Mouse (Mus musculus) lung, embryonic 14.5 days (tissue): ENCODE results near the gene Acss3. TPM values are rescaled to one million over a fixed set of nuclear protein-coding genes. Genes with fewer than 3 reads are reported as not detected.

Experiments used
- ATAC-seq: fragments of 200-750 bp; cut with Nextera tagmentation; 2 replicates; pipeline ENCODE4 v1.8.0; 2017; ENCODE audit warnings: mild to moderate bottlenecking, moderate TSS enrichment, moderate library complexity; ENCODE audit not compliant: insufficient read depth
- DNase-seq: peaks from one replicate; pipeline ENCODE4 v3.0.0-alpha.2; 2015
- H3K27ac ChIP-seq: fragments of 300-500 bp; sonication (generic); 2 replicates; pipeline ENCODE4 v1.5.1; 2014; ENCODE audit warnings: low read depth, mild to moderate bottlenecking, moderate library complexity
- H3K27me3 ChIP-seq: fragments of 300-500 bp; sonication (generic); 2 replicates; pipeline ENCODE4 v1.6.1; 2014; ENCODE audit warnings: low read length, control low read depth; ENCODE audit not compliant: insufficient read depth
- H3K36me3 ChIP-seq: fragments of 300-500 bp; sonication (generic); 2 replicates; pipeline ENCODE4 v1.6.1; 2014; ENCODE audit warnings: control low read depth; ENCODE audit not compliant: insufficient read depth
- H3K4me1 ChIP-seq: fragments of 300-500 bp; sonication (generic); 2 replicates; pipeline ENCODE4 v1.6.1; 2014; ENCODE audit warnings: antibody characterized with exemption, control low read depth; ENCODE audit not compliant: insufficient read depth
- H3K4me2 ChIP-seq: fragments of 300-500 bp; sonication (generic); 2 replicates; pipeline ENCODE4 v1.6.1; 2014; ENCODE audit warnings: mild to moderate bottlenecking
- H3K4me3 ChIP-seq: fragments of 300-500 bp; sonication (generic); 2 replicates; pipeline ENCODE4 v1.5.1; 2014; ENCODE audit warnings: low read depth, low read length
- H3K9ac ChIP-seq: fragments of 300-500 bp; sonication (generic); 2 replicates; pipeline ENCODE4 v1.6.1; 2014
- H3K9me3 ChIP-seq: fragments of 300-500 bp; sonication (generic); 2 replicates; pipeline ENCODE4 v1.6.1; 2016; ENCODE audit warnings: low read depth, low read length, control low read depth
- CTCF ChIP-seq: IDR thresholded peaks from 2 replicates; pipeline ENCODE4 v1.5.1; 2016; ENCODE audit warnings: antibody characterized with exemption, low read depth
- WGBS: fragments of 180-500 bp; shearing (Covaris S2); extraction: QIAGEN DNeasy Blood & Tissue Kit; methylation state at CpG from one replicate; pipeline ENCODE4 v1.1.7; 2014; 5-methylcytosine and 5-hydroxymethylcytosine counted together
- polyA plus RNA-seq: library from polyadenylated mRNA; unstranded; fragments of >200 nt; fragmentation: Nextera tagmentation; extraction: Ambion mirVana; gene quantifications from 2 replicates; pipeline ENCODE4 v1.2.1, GENCODE M21; 2014

Acss3 gene
- polyA plus RNA-seq, 1 experiment from 2014 or later: 14.0 TPM

DNA sequence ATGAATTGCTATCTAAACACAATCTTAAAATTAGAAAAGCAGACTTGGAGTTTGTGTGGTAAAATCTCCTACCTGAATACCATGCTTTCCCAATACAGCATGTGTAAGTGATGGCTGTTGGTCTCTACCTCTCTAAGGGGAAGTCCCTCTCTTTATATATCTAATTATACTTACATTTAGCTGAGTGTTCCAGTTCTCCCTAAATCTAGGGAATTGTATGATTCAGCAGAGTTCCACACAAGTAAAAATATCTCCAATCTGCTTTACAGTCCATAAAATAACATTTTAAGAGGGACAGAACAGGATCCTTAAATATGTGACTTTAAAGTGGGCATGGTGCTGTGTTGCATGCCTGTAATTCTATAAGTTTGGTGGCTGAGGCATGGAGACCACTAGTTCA, 208.6 kb downstream of the Acss3 start:
- TF ChIP-seq CTCF: no peak
- Histone ChIP-seq H3K9ac (no peak overlapping the region), H3K4me3 (no peak overlapping the region), H3K4me2 (no peak overlapping the region), H3K9me3 (no peaks in the 10 kb centered on the region), H3K4me1 (no peaks in the 10 kb centered on the region), H3K36me3 (no peaks in the 10 kb centered on the region), H3K27ac (no peak overlapping the region), H3K27me3 (no peaks in the 10 kb centered on the region)
- no peak for DNase-seq
- ATAC-seq: no peak

DNA sequence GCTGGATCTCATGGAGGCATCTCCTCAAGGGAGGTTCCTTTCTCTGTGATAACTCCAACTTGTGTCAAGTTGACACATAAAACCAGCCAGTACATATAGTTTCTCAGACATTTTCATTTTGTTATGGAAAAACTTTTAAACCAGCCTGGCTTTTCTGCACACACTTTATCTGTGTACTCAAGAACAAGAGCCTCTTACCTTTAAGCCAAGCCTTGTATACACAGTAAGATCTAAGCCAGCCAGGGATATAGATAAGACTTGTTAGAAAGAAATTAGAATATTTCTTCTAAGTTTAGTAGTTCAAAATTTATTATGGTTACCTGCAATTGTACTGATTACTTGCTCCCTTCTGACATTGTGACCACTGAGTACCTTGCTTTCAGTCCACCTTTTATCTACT, 209.2 kb downstream of the Acss3 start:
- H3K9me3 ChIP-seq: no peaks in the 10 kb centered on the region
- H3K9ac ChIP-seq: no peak overlapping the region
- H3K36me3 ChIP-seq: no peaks in the 10 kb centered on the region
- H3K4me2 ChIP-seq: no peak overlapping the region
- no peak overlapping the region for H3K4me3 ChIP-seq
- DNase-seq (peak; percentile 6), ATAC-seq (no peak; the same call in 1 of the 2 replicates)
- H3K27ac ChIP-seq: no peak overlapping the region
- no peaks in the 10 kb centered on the region for H3K4me1 ChIP-seq
- no peaks in the 10 kb centered on the region for H3K27me3 ChIP-seq
- no peak for TF ChIP-seq CTCF

DNA sequence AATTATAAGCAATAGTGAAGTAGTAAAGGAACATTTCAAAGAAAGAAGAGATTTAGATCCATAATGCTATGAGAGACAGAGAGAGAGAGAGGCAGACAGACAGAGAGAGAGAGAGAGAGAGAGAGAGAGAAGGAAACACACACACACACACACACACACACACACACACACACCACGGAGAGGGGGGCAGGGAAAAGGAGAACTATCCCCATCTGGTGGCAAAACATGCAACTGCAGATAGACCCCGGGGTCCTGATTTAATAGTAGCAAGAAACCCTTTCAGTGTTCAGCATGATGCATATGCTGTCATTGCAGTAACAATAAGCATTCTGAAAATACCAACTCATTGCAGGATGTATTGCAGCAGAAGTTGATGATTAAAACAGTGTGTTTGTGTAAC, 210.4 kb downstream of the Acss3 start:
- peak; percentile 68 for DNase-seq

DNA sequence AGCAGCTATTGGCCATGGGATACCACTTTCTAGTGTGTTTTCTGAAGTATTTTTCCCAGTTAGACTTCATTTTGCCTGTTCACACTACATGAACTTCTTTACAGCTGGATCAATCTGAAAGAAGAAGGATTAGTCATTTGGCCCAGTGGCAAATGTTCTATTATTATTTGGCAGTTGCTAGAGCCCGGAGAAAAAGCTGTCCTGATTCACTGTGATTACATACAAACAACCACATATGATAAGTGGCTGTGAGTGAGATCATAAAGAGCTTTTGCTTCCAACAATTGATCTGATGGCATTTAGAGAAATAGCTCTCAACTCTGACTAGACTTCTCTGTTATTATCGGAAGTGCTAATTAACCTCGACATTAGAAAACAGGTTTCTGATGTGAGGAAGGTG, 213.4 kb downstream of the Acss3 start:
- no peaks in the 10 kb centered on the region for H3K4me1 ChIP-seq
- no peak overlapping the region for H3K27ac ChIP-seq
- no peaks in the 10 kb centered on the region for H3K27me3 ChIP-seq
- DNase-seq (no peak), ATAC-seq (no peak)
- H3K36me3 ChIP-seq: no peaks in the 10 kb centered on the region
- no peaks in the 10 kb centered on the region for H3K9me3 ChIP-seq
- WGBS: 65% methylated on average over 3 of the region's 3 CpGs
- no peak overlapping the region for H3K9ac ChIP-seq
- H3K4me3 ChIP-seq: no peak overlapping the region
- no peak for TF ChIP-seq CTCF
- H3K4me2 ChIP-seq: no peak overlapping the region

More for the DNA sequence above, 210.4 kb downstream of the Acss3 start:
- no peak overlapping the region for H3K4me2 ChIP-seq
- H3K27me3 ChIP-seq: no peaks in the 10 kb centered on the region
- no peak overlapping the region for H3K27ac ChIP-seq
- H3K4me3 ChIP-seq: no peak overlapping the region
- H3K36me3 ChIP-seq: no peaks in the 10 kb centered on the region
- no peaks in the 10 kb centered on the region for H3K4me1 ChIP-seq
- peak; percentile 71 for TF ChIP-seq CTCF
- ATAC-seq: peak; percentile 44; the same call in 1 of the 2 replicates
- no peaks in the 10 kb centered on the region for H3K9me3 ChIP-seq
- no peak overlapping the region for H3K9ac ChIP-seq
- WGBS: 24% methylated on average over 2 of the region's 2 CpGs

DNA sequence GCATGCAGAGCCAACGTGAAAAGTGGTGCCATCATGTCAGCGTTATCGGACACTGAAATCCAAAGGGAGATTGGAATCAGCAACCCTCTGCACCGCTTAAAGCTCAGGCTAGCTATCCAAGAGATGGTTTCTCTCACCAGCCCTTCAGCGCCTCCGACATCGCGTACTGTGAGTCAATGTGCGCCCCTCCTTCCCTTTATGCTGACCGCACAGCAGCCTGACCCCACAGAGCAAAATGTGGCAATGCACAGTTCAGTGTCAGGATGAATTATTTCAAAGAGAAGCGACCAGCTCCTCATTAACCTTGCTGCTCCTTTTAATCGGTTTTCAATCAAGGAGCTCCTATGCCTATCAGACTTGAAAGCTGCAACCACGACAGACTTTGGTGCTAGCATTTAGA, 227.1 kb downstream of the Acss3 start:
- no peak for TF ChIP-seq CTCF
- no peak for DNase-seq
- 61% methylated on average over 13 of the region's 13 CpGs for WGBS
- H3K36me3 ChIP-seq: no peaks in the 10 kb centered on the region
- no peaks in the 10 kb centered on the region for H3K9me3 ChIP-seq
- no peak overlapping the region for H3K4me3 ChIP-seq
- H3K4me1 ChIP-seq: no peaks in the 10 kb centered on the region
- H3K9ac ChIP-seq: no peak overlapping the region
- no peak overlapping the region for H3K27ac ChIP-seq
- no peaks in the 10 kb centered on the region for H3K27me3 ChIP-seq
- no peak overlapping the region for H3K4me2 ChIP-seq
- no peak for ATAC-seq

Other genes with a start within 250 kb of the Acss3 start
- gene Lin7a, start 148.0 kb upstream of the Acss3 start, polyA plus RNA-seq: 10.5 and 12.5 TPM in 2 replicates